Mouse (Mus musculus) cerebellum, adult 9-11 months (tissue): ENCODE results near the gene Gdpd4.

ENCODE experiments used
- DNase-seq: peaks from one replicate; pipeline ENCODE4 v3.0.0; 2022

The Gdpd4 gene

GRCm38 (mm10) chr7:97919742-97920141, at the start of gene Gdpd4:
Gene Gdpd4 (plus strand): TSS chr7:97919955.
- no peak for DNase-seq

GRCm38 (mm10) chr7:97872396-97872795, 47.4 kb upstream of the Gdpd4 start:
- DNase-seq: peak; percentile 43

DNA sequence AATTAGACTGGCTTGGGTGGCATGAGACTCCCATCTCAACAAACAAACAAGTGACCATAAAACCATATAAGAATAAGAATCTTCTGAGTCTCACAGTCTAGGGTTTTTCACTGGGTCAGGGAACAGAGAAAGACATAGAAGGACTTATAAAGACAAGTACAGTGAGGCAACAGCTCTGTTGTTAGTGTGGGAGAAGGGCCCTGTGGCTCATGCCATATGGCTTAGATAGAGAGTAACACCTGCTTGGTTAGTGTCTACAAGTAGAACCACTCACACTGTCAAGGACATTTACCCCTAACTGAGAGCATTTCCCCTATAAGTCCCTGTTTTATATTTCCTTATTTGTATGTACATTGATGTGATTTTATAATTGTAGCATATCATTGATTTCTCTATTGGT, 46.4 kb upstream of the Gdpd4 start:
- peak; percentile 67 for DNase-seq

GRCm38 (mm10) chr7:97877846-97878538, 41.8 kb upstream of the Gdpd4 start:
- no peak for DNase-seq

GRCm38 (mm10) chr7:97911646-97912045, 8.1 kb upstream of the Gdpd4 start:
- no peak for DNase-seq

DNA sequence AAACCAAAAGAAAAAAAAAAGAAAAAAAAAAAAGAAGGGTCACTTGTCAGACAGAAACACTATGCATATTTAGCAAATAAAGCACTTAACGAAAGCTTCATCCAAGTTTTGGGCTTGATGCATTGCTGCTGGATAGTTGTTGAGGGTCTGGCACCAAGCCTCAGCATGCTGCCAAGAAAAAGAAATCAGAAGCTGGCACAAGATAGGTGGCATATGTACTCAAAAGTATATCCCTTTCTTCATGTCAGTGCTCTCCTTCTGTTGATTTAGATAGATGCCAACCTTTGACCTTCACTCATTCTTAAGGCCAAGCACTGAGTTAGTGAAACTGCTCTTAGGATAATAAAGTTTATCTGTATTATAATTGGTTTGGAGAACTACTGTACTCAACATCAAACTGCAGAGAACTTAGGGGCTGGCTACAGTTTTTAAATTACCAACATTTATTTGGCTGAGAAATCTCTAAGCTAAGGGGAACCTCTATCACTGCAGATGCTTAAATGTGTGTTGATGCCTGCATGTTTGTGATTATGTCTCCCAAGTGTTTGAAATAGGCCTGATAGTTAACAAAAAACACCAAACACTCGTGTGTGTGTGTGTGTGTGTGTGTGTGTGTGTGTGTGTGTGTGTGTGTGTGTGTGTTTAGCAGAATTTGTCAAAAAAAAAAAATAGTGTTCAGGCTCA, 4.8 kb upstream of the Gdpd4 start:
- peak; percentile 38 for DNase-seq

- DNase-seq: no peak
Observed at GRCm38 (mm10) chr7:97925819-97926218, 6.1 kb downstream of the Gdpd4 start.

- no peak for DNase-seq
Observed at GRCm38 (mm10) chr7:97926978-97927377, 7.2 kb downstream of the Gdpd4 start.

GRCm38 (mm10) chr7:97944485-97944884, 24.7 kb downstream of the Gdpd4 start:
- DNase-seq: no peak

DNA sequence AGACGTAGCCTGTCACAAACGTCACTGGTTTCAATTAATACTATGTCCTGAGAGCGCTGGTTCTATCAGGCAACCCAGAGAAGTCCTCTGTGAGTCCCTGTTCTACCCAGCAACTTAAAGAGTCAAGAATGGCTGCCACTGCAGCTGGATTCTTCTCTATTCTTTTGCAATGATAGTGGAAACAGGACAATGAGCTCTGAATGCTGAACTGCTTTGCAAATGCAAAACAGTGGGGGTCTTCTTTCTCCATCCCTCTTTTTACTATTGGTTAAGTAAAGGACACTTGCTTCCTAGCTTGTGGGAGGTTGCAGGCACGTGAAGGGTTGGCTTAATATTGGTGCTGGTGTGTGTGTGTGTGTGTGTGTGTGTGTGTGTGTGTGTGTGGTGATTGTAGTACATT, 52.7 kb downstream of the Gdpd4 start:
- DNase-seq: no peak

DNA sequence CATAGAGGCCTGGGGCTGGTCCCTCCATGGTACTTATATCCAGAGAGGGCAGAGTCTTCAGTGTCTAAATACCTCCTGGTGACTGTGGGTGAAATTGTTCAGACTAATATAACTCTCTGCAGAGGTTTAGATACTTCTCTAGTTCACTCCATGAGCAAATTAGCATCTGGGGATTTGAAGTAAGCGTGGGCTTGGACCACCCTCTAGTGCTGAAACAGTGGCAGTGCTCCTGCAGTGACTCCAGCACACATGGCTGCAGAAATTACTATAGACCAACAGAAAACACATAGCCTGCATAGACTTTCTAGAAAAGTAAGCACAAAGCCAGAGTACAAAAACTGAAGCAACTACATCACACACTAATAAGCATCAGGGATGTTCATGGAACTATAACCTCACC, 57.7 kb downstream of the Gdpd4 start:
- peak; percentile 19 for DNase-seq

DNA sequence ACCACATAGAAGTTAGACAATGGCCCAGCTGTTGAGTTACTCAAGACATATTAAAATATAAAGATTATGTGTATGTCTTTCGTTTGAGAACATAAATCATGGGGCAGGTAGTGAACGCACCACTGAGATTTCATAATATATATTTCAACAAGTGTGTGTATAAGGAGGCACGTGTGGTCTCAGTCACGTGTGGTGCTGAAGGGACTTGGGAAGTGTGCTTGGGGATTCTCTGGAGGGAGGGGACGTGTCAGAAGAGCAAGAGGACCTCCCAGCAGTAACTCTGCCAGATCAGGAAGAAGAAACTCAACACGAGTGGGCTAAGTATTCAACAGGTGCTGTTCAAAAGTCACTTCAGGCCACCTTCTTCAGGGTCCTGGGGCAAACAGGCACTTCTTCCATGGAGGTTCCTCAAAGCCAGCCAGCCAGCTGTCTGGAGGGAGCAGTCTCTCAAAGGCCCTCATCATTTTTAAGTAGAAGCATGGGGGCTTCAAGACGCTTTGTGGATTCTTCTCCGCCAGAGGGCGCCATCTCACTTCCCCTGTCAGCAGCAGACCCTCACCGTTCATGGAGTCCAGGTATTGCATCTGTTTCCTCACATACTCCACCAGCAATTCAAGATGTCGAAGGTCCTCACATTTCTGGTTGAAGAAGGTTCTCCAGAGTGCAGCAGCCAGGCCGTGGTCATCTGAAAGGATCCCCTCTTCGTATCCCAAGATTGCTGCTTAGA, 64.5 kb downstream of the Gdpd4 start:
- no peak for DNase-seq

DNA sequence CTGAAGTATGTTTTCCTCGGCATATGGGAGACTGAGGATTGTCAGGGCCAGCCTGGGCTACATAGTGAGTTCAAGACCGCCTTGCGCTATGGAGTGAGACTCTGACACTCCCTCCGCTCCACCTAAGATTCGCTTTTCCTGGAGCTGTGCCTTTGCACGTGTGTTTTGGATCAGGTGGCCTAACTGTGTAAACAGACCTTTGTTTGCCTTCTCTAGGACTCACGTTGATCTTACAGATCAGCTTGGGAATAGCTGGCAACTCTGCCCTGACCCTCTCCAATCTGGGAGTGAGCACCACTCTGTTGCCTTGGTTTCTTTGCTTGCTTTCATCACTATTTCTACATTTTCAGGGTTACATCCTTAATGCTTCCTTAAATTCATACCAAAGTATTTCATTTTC, 82.9 kb downstream of the Gdpd4 start:
- no peak for DNase-seq

DNA sequence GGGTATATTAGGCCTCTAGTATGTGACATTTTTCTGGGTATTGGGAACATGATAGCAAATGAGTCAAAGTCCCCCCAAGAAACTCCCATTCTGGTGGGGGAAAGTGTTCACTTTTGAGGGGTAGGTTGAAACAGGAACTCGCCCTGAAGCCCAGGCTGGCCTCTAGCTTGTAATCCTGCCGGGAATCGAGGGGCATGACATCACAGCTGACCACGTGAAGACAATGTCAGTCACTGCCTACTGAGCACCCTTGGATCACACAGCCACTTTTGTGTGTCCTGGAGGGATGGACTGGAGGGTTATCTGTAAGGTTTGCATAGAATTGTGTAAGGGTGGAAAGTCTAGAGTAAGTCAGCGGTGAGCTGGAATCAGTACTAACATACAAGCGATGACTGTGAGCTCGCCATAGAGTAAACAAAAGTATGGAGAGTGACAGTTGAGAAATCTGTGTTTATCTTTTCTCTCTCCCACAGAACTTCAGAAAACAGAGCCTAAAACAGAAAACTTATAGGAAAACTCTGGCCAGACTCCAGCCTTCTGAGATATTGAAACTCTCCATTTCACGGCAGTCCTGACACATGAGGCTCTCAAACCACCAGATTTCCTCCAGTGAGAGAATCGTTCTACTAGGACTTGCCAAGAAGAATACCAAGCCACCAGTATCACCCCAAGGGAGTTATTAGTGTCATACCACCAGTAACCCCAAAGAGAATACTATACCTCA, 128.5 kb downstream of the Gdpd4 start:
- no peak for DNase-seq

GRCm38 (mm10) chr7:98051980-98052379, 132.2 kb downstream of the Gdpd4 start:
- peak; percentile 14 for DNase-seq

DNA sequence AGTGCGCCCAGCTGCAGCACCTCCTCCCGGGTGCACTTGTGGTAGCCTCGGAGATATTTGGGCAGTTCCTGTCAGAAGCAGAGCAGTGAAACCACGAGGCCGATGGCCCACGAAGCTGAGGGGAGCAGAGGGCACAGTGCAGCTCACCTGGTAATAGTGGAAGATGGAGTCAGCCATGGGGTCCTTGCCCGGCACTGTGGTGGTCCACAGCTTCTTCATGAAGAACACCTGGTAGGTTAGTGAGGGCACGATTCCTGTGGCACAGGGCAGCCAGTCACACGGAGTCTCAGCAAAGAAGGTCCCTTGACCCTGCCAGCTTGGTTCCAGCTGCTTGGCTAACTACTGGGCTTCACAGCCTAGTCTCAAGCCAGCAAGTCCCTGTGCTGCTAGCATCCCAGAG, 134.7 kb downstream of the Gdpd4 start:
- DNase-seq: no peak

GRCm38 (mm10) chr7:98054942-98055341, 135.2 kb downstream of the Gdpd4 start:
- DNase-seq: no peak

DNA sequence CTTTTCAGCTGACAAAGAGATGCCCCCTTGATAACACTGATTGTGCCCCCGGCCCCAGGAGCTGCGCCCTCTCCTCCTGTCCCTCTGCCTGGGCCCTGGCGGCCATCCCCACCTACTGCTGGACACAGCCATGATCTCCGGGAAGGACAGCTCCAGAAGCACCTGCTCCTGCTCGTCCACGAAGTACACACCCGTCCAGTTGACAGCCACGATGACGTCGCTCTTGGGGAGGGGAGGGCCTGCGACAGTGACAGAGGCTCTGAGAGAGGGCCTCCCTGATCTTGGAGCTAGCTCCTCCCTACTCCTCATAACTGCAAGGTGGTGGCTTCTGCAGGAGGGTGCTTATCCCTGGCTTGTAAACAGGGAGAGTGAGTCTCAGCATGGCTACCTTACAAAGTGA, 146.5 kb downstream of the Gdpd4 start:
- no peak for DNase-seq

- DNase-seq: peak; percentile 73
Observed at GRCm38 (mm10) chr7:98071620-98072019, 151.9 kb downstream of the Gdpd4 start.

GRCm38 (mm10) chr7:98077453-98077852, 157.7 kb downstream of the Gdpd4 start:
- no peak for DNase-seq

DNA sequence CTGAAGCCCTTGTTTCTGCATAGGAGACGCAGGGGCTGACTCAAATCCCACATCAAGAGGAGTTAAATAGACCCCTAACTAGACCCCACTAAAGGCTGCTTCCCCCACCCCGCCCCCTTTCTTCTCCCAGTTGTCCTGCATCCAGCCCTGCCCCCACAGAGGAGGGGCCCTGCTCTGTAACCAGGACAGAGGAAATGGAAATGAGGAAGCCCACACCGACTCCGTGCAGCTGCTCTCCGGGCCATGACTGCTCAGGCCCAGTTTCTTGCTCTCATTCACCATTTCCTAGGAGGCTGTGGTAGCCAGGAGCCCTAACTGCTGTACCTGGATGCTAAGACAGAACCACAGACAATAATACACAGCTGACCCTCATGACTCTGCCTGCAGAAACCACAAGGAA, 162.6 kb downstream of the Gdpd4 start:
- no peak for DNase-seq

GRCm38 (mm10) chr7:98084541-98085293, 165.0 kb downstream of the Gdpd4 start:
- no peak for DNase-seq

- no peak for DNase-seq
Observed at GRCm38 (mm10) chr7:98085314-98085713, 165.6 kb downstream of the Gdpd4 start.
